In the genomic region with DNA sequence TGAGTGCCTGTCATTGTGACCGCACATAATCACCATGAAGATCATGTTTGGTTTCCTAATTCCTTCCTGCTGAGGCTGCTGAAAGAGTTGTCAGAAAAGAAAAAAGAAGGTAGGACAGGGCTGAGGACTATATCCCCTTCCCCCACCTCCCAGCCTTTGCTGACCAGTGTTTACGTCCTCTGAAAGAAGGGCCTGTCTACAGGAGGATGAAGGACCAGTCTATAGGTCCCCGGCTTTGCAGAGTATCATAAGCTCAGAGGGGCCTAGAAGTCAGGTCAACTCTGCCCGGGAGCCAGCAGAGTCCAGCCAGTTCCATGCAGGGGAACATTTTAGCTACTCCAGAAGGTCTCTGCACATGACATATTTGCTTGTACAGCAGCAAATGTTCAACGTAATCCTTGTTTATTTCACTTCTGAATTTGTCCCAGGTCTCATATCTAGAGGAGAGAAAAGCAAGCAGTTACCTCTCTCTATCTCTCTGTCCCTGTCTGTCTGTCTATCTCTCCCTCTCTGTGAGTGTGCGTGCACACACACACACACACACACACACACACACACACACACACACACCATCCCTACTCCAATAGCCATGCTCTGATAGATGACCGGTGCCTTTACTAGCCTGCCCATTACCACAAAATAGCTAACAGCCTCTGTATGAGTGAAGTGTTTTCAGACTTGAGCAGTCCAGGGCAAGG, we compare ENCODE assay signal across 14 mouse cellular contexts. TPM values are rescaled to one million over a fixed set of nuclear protein-coding genes. Genes with fewer than 3 reads are reported as not detected.
DNase-seq lines count a peak whose midpoint lies in the region; ATAC-seq and TF ChIP-seq lines count a peak whose summit lies in the region.
"Had no signal": no experiment of that assay in that cellular context is flagged by ENCODE, and none has a peak within 500 bp of the region (broad histone marks: within the 10 kb centered on the region; RNA-seq: fewer than 3 reads in every experiment).

No protein-coding gene starts in this region.

- H3K9me3 ChIP-seq in midbrain, embryonic 11.5 days (ENCODE audit: control insufficient read depth, low read length), result no peaks in the 10 kb centered on the region
- no peaks in the 10 kb centered on the region for H3K9me3 ChIP-seq in midbrain, embryonic 16.5 days (replicated peaks; ENCODE audit: control insufficient read depth, low read length, poor library complexity, severe bottlenecking)
- H3K9me3 ChIP-seq in hindbrain, embryonic 13.5 days, result no peaks in the 10 kb centered on the region
- H3K9me3 ChIP-seq: forebrain, embryonic 12.5 days; G1E; limb, embryonic 15.5 days had no signal

- WGBS in midbrain, embryonic 11.5 days, result 64% methylated on average over 7 of the region's 7 CpGs
- WGBS in midbrain, embryonic 16.5 days, result 44% methylated on average over 7 of the region's 7 CpGs
- 45% methylated on average over 7 of the region's 7 CpGs for WGBS in hindbrain, embryonic 13.5 days
- 93% methylated on average over 7 of the region's 7 CpGs for WGBS in thymus, adult 2 months

- H3K27ac ChIP-seq in gastrocnemius, adult 2 months, result peak overlapping the region; percentile 49; the same call in 1 of the 2 replicates
- H3K27ac ChIP-seq in midbrain, embryonic 11.5 days (ENCODE audit: low read depth, low read length), result peak overlapping the region; percentile 25; the same call in 1 of the 2 replicates
- no peak overlapping the region for H3K27ac ChIP-seq in midbrain, embryonic 16.5 days (ENCODE audit: low read length)
- peak overlapping the region; percentile 56; the same call in 1 of the 2 replicates for H3K27ac ChIP-seq in hindbrain, embryonic 13.5 days
- H3K27ac ChIP-seq in thymus, adult 2 months (ENCODE audit: control insufficient read depth, insufficient read depth, low read length), result no peak overlapping the region
- H3K27ac ChIP-seq: forebrain, embryonic 12.5 days; limb, embryonic 15.5 days had no signal

- no peak for TF ChIP-seq CTCF in gastrocnemius, adult 2 months (IDR thresholded peaks at IDR 0.05)
- TF ChIP-seq CTCF in thymus, adult 2 months (IDR thresholded peaks at IDR 0.05; ENCODE audit: borderline replicate concordance, control insufficient read depth, extremely low read depth, insufficient read depth, low read length, poor library complexity), result no peak

- H3K4me2 ChIP-seq in midbrain, embryonic 11.5 days, result 0 out of 2 replicates have a peak overlapping the region, but pooled peaks have one; percentile 7
- no peak overlapping the region for H3K4me2 ChIP-seq in midbrain, embryonic 16.5 days (ENCODE audit: low read length)
- H3K4me2 ChIP-seq in hindbrain, embryonic 13.5 days, result no peak overlapping the region
- H3K4me2 ChIP-seq: forebrain, embryonic 12.5 days; limb, embryonic 15.5 days had no signal

- H3K4me3 ChIP-seq in gastrocnemius, adult 2 months, result no peak overlapping the region
- H3K4me3 ChIP-seq in midbrain, embryonic 11.5 days (ENCODE audit: low read depth, low read length), result no peak overlapping the region
- H3K4me3 ChIP-seq in midbrain, embryonic 16.5 days (ENCODE audit: low read depth, low read length), result no peak overlapping the region
- H3K4me3 ChIP-seq in hindbrain, embryonic 13.5 days, result no peak overlapping the region
- no peak overlapping the region for H3K4me3 ChIP-seq in thymus, adult 2 months (ENCODE audit: control insufficient read depth, insufficient read depth, low read length)
- H3K4me3 ChIP-seq: forebrain, embryonic 12.5 days; limb, embryonic 15.5 days had no signal

- intact Hi-C loops in gastrocnemius, adult 2 months (cut with DNase I), result no loop called here

- peak; percentile 66 for ATAC-seq in midbrain, embryonic 11.5 days (ENCODE audit: low FRiP score)
- ATAC-seq in midbrain, embryonic 16.5 days, result no peak
- no peak for ATAC-seq in hindbrain, embryonic 13.5 days (ENCODE audit: low FRiP score)
- peak; percentile 7; the same call in 1 of the 2 replicates for ATAC-seq in megakaryocyte progenitor cell, adult 5-6 weeks (replicated peaks; ENCODE audit: poor library complexity)

- no peaks in the 10 kb centered on the region for H3K36me3 ChIP-seq in midbrain, embryonic 11.5 days (ENCODE audit: control insufficient read depth, insufficient read depth, low read length)
- no peaks in the 10 kb centered on the region for H3K36me3 ChIP-seq in midbrain, embryonic 16.5 days (ENCODE audit: control insufficient read depth, insufficient read depth, low read length)
- H3K36me3 ChIP-seq in hindbrain, embryonic 13.5 days, result no peaks in the 10 kb centered on the region
- H3K36me3 ChIP-seq in thymus, adult 2 months (ENCODE audit: control insufficient read depth, insufficient read depth, low read length), result no peaks in the 10 kb centered on the region
- H3K36me3 ChIP-seq: forebrain, embryonic 12.5 days; limb, embryonic 15.5 days had no signal

- no peak for DNase-seq in gastrocnemius, adult 2 months
- DNase-seq in gastrocnemius, adult 18-20 months (ENCODE audit: low spot score), result no peak
- DNase-seq in midbrain, embryonic 11.5 days (ENCODE audit: low spot score, missing footprints), result no peak
- no peak for DNase-seq in kidney, adult 8-10 months
- DNase-seq in thymus, adult 2 months, result no peak
- DNase-seq: B cell, adult 2 months; gastrocnemius, postnatal 14 days; layer of hippocampus, adult 9-11 months had no signal

- TF ChIP-seq POLR2A in thymus, adult 2 months (IDR thresholded peaks at IDR 0.05; ENCODE audit: control insufficient read depth, extremely low read depth, insufficient read depth, low read length, poor library complexity), result no peak

- no peak overlapping the region for H3K9ac ChIP-seq in midbrain, embryonic 11.5 days (ENCODE audit: low read length)
- no peak overlapping the region for H3K9ac ChIP-seq in midbrain, embryonic 16.5 days (ENCODE audit: low read depth, low read length)
- H3K9ac ChIP-seq in hindbrain, embryonic 13.5 days, result no peak overlapping the region
- H3K9ac ChIP-seq: forebrain, embryonic 12.5 days; limb, embryonic 15.5 days had no signal

- H3K4me1 ChIP-seq in midbrain, embryonic 11.5 days (ENCODE audit: control insufficient read depth, insufficient read depth, low read length), result peaks cover 21% of the 10 kb centered on the region
- H3K4me1 ChIP-seq in midbrain, embryonic 16.5 days (ENCODE audit: control insufficient read depth, insufficient read depth, low read length), result peaks cover 7% of the 10 kb centered on the region
- H3K4me1 ChIP-seq in hindbrain, embryonic 13.5 days (replicated peaks), result peaks cover 46% of the 10 kb centered on the region
- H3K4me1 ChIP-seq in thymus, adult 2 months (replicated peaks; ENCODE audit: control insufficient read depth, insufficient read depth, low read length), result no peaks in the 10 kb centered on the region
- H3K4me1 ChIP-seq: limb, embryonic 15.5 days had no signal

- H3K27me3 ChIP-seq in midbrain, embryonic 11.5 days (ENCODE audit: control insufficient read depth, insufficient read depth, low read length), result no peaks in the 10 kb centered on the region
- no peaks in the 10 kb centered on the region for H3K27me3 ChIP-seq in midbrain, embryonic 16.5 days (ENCODE audit: control insufficient read depth, insufficient read depth, low read depth, low read length)
- no peaks in the 10 kb centered on the region for H3K27me3 ChIP-seq in hindbrain, embryonic 13.5 days
- no peaks in the 10 kb centered on the region for H3K27me3 ChIP-seq in thymus, adult 2 months (ENCODE audit: control insufficient read depth, insufficient read depth, low read length)
- H3K27me3 ChIP-seq: forebrain, embryonic 12.5 days; limb, embryonic 15.5 days had no signal

RNA-seq across cellular contexts. Expression of a gene that starts 31.0 kb away (rescaled TPM):
- total RNA-seq in gastrocnemius, adult 2 months (2021), result 100 to 1,000 TPM; 134 to 142 TPM
- 100 to 1,000 TPM; 128 to 153 TPM for total RNA-seq in gastrocnemius, adult 18-20 months (2021)
- 8.2 and 8.6 TPM in 2 replicates for polyA plus RNA-seq in midbrain, embryonic 11.5 days (2014; fragmentation: Nextera tagmentation; extraction: Ambion mirVana)
- polyA plus RNA-seq in midbrain, embryonic 16.5 days (2015; fragmentation: Nextera tagmentation; extraction: Ambion mirVana), result 15.0 and 15.7 TPM in 2 replicates
- 13.2 and 13.3 TPM in 2 replicates for polyA plus RNA-seq in hindbrain, embryonic 13.5 days (2015; fragmentation: Nextera tagmentation; extraction: Ambion mirVana)
- total RNA-seq in megakaryocyte progenitor cell, adult 5-6 weeks (2015), result 23.2 and 24.7 TPM in 2 replicates
- 9.7 and 10.3 TPM in 2 replicates for total RNA-seq in megakaryocyte progenitor cell, adult 5-6 weeks (2017)
- 14.4 and 21.5 TPM in 2 replicates for polyA plus RNA-seq in thymus, adult 2 months (2012; rRNA removed)

Comparison
In these comparisons a context has a peak if more than half of its experiments do, and no peak if none do; other contexts are left out.
1. H3K27ac ChIP-seq: peak in gastrocnemius, adult 2 months (single experiment), midbrain, embryonic 11.5 days (single experiment) and hindbrain, embryonic 13.5 days (single experiment); none in midbrain, embryonic 16.5 days (single experiment) and thymus, adult 2 months (single experiment).
2. ATAC-seq: peak in midbrain, embryonic 11.5 days (single experiment) and megakaryocyte progenitor cell, adult 5-6 weeks (single experiment); none in midbrain, embryonic 16.5 days (single experiment) and hindbrain, embryonic 13.5 days (single experiment).